Mouse (Mus musculus): Measurements from ENCODE around the gene Ryr1. TPM values are rescaled to one million over a fixed set of nuclear protein-coding genes. Genes with fewer than 3 reads are reported as not detected.

Gene Ryr1
- polyA plus RNA-seq, 1 experiment from 2014 or later = 0.14 TPM

DNA sequence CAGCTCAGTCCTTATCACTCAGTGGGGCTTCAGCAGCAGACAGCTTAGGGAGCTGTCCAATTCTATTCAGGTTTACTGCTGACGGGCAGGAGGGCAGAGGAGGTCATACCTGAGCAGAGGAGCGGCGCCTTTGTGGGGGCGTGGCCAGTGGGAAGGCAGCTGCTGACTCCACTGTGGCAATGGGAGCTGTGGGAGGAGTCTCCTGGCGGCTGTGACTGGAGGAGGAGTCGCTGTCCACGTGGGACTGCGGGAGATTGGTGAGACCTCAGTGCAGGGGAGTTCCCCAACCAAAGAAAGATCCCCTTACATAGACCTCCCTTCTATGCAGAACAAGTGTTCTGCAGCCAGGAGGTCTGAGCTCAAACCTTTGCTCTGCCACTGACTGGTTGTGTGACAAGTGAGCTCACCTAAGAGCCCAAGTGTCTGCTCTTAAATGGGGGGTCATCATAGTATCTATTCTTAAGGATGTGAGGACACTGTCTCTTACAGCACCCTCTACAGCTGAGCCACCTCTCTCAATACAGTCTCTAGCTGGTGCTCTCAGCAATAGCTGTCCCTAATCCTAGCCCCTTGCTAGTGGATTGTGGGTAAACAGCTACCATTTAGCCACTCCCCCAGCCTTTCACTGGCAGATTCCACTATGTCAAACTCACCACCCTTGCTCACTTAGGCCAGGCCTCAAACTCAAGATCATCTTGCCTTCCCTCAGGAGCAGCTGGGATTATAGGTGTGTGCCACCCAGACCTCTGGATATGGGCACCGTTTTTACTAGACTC lies 38.0 kb upstream of the Ryr1 start:
- Histone ChIP-seq H3K36me3 (peaks cover 10% of the 10 kb centered on the region; the same call in 1 of the 2 replicates), H3K9me3 (replicated peaks) (no peaks in the 10 kb centered on the region), H3K27me3 (replicated peaks) (peaks cover 46% of the 10 kb centered on the region), H3K4me2 (peak overlapping the region; percentile 3; the same call in 1 of the 2 replicates), H3K4me1 (replicated peaks) (peaks cover 8% of the 10 kb centered on the region), H3K27ac (ENCODE audit: poor library complexity, severe bottlenecking) (no peak overlapping the region), H3K4me3 (no peak overlapping the region), H3K9ac (no peak overlapping the region)
- no peak for ATAC-seq (ENCODE audit: insufficient number of reproducible peaks, low FRiP score)
- WGBS = 13% methylated on average over 9 of the region's 9 CpGs

DNA sequence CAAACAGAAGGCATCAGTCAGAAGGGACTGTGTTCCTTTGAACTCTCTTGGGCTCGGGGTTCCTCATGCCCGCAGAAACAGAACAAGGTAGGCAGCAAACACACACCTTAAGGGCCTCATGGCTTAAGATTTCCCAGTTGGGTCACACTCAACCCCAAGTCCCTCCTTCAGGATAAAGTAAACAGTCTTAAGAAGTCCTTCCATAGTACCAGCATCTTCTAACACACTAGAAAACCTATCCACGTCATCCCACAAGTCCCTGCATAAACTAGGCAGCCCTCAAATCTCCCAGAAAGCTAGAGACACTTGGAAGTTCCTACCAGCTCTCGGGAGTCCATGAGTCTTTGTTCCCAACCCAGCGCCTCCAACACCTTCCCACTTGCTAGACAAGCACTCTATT lies 37.3 kb upstream of the Ryr1 start:
- 71% methylated on average over 5 of the region's 5 CpGs for WGBS
- Histone ChIP-seq H3K4me3 (no peak overlapping the region), H3K36me3 (peaks cover 10% of the 10 kb centered on the region; the same call in 1 of the 2 replicates), H3K9me3 (replicated peaks) (no peaks in the 10 kb centered on the region), H3K27ac (ENCODE audit: poor library complexity, severe bottlenecking) (no peak overlapping the region), H3K9ac (no peak overlapping the region), H3K4me1 (replicated peaks) (peaks cover 8% of the 10 kb centered on the region), H3K27me3 (replicated peaks) (peaks cover 46% of the 10 kb centered on the region), H3K4me2 (peak overlapping the region; percentile 3; the same call in 1 of the 2 replicates)
- no peak for ATAC-seq (ENCODE audit: insufficient number of reproducible peaks, low FRiP score)

DNA sequence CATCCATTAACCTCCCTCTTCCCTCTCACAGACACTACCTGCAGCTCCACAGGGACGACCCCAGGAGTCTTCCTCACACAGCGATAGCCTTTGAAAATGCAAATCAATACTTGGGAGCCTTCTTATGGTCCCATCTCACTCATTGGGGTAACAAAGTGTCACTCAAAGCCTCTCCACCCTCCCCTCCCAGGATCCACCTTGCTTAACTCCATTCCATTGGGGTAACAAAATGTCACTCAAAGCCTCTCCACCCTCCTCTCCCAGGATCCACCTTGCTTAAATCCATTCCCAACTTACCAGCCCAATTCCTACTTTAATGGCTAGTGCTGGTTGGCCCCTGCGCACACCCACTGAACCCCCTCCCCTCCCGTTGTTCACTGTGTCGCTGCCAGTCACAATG lies 33.3 kb upstream of the Ryr1 start:
- Histone ChIP-seq H3K9me3 (replicated peaks) (peaks cover 6% of the 10 kb centered on the region; the same call in 1 of the 2 replicates), H3K4me2 (no peak overlapping the region), H3K27ac (ENCODE audit: poor library complexity, severe bottlenecking) (no peak overlapping the region), H3K4me1 (replicated peaks) (peaks cover 11% of the 10 kb centered on the region), H3K9ac (no peak overlapping the region), H3K27me3 (replicated peaks) (peaks cover 50% of the 10 kb centered on the region), H3K4me3 (no peak overlapping the region), H3K36me3 (peaks cover 19% of the 10 kb centered on the region)
- ATAC-seq (ENCODE audit: insufficient number of reproducible peaks, low FRiP score) = no peak
- 5% methylated on average over 5 of the region's 5 CpGs for WGBS

DNA sequence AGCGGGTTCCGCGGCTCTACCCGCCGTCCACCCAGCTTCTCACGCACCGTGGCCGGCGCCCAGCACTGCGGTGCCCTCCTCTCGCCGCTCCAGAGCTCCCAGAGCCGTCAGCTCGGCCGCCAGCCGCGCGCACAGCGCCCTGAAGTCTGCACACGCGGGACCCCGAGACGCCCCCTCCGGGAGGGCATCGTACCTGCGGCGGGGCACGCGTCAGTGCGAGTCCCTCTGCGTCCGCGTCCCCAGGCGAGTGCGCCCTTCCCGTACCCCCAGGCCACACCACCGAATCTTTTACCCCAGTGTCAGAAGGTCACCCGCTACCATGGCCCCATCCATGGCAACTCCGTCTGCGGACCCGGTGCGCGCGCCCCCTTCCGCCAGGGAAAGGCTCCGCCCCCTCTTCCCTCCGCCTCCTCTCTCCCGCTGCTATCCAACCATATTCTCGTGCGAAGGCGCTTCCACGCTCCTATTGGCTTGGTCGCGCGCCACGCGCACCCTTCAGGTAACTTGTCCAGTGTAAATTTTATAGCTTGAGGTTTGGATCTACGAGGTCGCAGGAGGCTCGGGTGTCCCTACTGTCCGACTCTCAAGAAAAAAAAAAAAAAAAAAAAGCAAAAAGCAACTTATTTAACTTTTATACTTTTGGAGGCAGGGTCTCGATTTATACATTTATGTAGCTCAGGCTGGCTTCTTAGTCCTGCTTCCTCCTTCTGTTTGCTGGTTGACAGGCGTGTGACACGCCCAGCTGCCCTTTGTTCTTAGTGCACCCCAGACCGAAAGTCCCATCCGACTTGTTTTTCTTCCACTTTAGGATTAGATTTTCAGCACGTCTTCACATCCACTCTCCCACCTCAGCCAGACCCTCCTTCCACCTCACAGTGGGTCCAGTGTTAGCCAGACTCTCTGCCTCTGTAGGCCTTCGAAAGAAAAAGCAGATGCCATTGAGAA lies 31.1 kb upstream of the Ryr1 start, which contains the start of gene Fam98c:
TSS of gene Fam98c (minus strand) at position 397 of the 945 bp plus-strand sequence.
- peaks cover 11% of the 10 kb centered on the region for H3K36me3 ChIP-seq
- H3K9ac ChIP-seq = peak within 1 kb of the TSS; percentile 88
- H3K4me3 ChIP-seq = peak within 1 kb of the TSS; percentile 91
- peaks cover 6% of the 10 kb centered on the region; the same call in 1 of the 2 replicates for H3K9me3 ChIP-seq (replicated peaks)
- peak within 1 kb of the TSS; percentile 76 for H3K27ac ChIP-seq (ENCODE audit: poor library complexity, severe bottlenecking)
- H3K4me2 ChIP-seq = peak within 1 kb of the TSS; percentile 97
- 4% methylated on average over 60 of the region's 68 CpGs for WGBS
- peaks cover 3% of the 10 kb centered on the region; the same call in 1 of the 2 replicates for H3K4me1 ChIP-seq (replicated peaks)
- peak; percentile 80 for ATAC-seq (ENCODE audit: insufficient number of reproducible peaks, low FRiP score)
- peaks cover 41% of the 10 kb centered on the region for H3K27me3 ChIP-seq (replicated peaks)

DNA sequence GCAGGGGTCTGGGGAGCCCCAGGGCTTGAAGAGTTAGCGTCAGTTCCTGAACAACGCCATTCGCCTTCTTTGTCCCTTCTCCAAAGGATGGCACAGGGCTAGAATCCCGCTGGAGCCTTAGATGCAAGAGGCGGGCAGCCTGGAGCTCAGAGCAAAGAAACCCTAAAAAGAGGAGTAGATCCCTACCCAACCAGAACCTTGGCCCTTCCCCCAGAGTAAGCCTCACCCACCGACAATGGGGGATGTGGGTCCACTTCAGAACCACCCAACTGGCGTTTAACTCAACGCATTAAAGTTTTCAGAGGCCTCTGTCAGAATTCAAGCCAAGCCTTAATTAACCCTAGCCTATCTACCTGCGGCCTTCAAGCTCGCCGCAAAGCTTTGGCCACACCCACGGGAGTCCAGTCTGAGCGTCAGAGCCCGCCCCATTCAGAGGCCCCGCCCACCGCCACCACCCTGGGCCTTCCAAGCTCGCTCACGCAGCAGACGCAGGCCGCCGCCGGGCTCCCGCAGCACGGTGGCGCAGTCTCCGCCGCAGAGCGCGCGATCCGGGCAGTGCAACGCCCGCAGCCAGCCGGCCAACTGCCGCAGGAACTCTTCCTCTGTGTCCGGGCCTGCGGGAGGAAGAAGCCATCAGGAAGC lies 30.3 kb upstream of the Ryr1 start:
- Histone ChIP-seq H3K36me3 (peaks cover 9% of the 10 kb centered on the region), H3K9me3 (replicated peaks) (peaks cover 6% of the 10 kb centered on the region; the same call in 1 of the 2 replicates), H3K27me3 (replicated peaks) (peaks cover 34% of the 10 kb centered on the region), H3K27ac (ENCODE audit: poor library complexity, severe bottlenecking) (peak overlapping the region; percentile 76), H3K4me2 (peak overlapping the region; percentile 97), H3K4me3 (peak overlapping the region; percentile 91), H3K4me1 (replicated peaks) (peaks cover 3% of the 10 kb centered on the region; the same call in 1 of the 2 replicates), H3K9ac (peak overlapping the region; percentile 88)
- peak; percentile 88 for ATAC-seq (ENCODE audit: insufficient number of reproducible peaks, low FRiP score)
- WGBS = 8% methylated on average over 35 of the region's 37 CpGs

DNA sequence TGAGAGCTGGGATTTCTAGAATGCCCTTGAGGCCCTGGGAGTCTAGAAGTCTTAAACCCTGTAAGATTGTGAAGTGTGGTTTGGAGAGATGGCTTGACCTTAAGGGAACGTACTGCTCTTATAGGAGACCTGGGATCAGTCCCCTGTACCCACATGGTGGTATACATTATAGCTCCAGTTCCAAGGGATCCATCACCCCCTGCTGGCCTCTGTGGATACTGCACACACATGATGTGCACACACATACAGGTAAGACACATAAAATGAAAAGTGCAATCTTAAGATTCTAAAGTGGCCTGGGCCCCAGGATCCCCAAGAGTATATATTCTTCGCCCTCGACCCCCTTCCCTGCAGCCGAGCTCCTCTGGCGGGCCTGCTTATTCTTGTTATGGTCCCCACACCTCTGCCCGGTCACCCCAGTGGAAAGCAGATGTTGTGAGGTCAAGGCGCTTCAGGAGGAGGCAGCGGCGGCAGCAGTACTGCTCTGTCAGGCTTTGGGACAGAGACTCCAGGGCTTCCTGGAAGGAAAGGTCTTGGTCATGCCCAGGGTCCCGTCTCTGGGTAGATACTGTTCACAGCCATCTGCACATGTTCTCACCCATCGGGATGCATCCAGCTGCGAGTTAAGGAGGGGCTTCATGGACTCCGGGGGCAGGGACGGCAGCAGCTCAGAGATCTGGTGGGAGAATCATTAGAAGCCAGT lies 29.2 kb upstream of the Ryr1 start:
- peaks cover 6% of the 10 kb centered on the region; the same call in 1 of the 2 replicates for H3K9me3 ChIP-seq (replicated peaks)
- H3K4me1 ChIP-seq (replicated peaks) = peaks cover 3% of the 10 kb centered on the region; the same call in 1 of the 2 replicates
- H3K4me2 ChIP-seq = no peak overlapping the region
- peaks cover 30% of the 10 kb centered on the region for H3K27me3 ChIP-seq (replicated peaks)
- WGBS = 93% methylated on average over 14 of the region's 14 CpGs
- no peak for ATAC-seq (ENCODE audit: insufficient number of reproducible peaks, low FRiP score)
- H3K9ac ChIP-seq = no peak overlapping the region
- H3K36me3 ChIP-seq = peaks cover 9% of the 10 kb centered on the region
- H3K27ac ChIP-seq (ENCODE audit: poor library complexity, severe bottlenecking) = no peak overlapping the region
- H3K4me3 ChIP-seq = no peak overlapping the region

DNA sequence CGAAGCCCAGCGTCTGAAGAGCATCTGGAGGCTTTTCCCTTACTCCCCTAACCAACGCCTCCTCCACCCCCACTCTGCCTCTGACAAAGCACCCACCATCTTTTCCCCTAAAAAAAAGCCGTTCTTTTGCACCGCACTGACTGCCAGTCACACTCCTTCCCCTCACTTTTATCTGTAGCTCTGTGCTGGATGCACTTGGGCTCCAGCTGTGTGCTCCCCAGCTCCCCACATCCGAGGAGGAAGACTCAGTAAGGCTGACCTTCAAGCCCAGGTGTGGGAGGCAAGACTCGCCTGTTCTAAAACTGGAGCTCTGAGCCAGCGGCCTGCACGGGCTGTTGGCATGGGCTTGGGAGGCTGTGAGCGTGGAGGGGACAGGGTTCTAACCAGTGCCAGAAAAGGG lies 26.5 kb upstream of the Ryr1 start:
- WGBS = 60% methylated on average over 10 of the region's 10 CpGs
- H3K27ac ChIP-seq (ENCODE audit: poor library complexity, severe bottlenecking) = no peak overlapping the region
- no peak for ATAC-seq (ENCODE audit: insufficient number of reproducible peaks, low FRiP score)
- no peak overlapping the region for H3K4me2 ChIP-seq
- H3K9ac ChIP-seq = no peak overlapping the region
- peaks cover 9% of the 10 kb centered on the region for H3K36me3 ChIP-seq
- H3K4me3 ChIP-seq = no peak overlapping the region
- peaks cover 2% of the 10 kb centered on the region; the same call in 1 of the 2 replicates for H3K4me1 ChIP-seq (replicated peaks)
- H3K9me3 ChIP-seq (replicated peaks) = peaks cover 6% of the 10 kb centered on the region; the same call in 1 of the 2 replicates
- peaks cover 11% of the 10 kb centered on the region; the same call in 1 of the 2 replicates for H3K27me3 ChIP-seq (replicated peaks)

DNA sequence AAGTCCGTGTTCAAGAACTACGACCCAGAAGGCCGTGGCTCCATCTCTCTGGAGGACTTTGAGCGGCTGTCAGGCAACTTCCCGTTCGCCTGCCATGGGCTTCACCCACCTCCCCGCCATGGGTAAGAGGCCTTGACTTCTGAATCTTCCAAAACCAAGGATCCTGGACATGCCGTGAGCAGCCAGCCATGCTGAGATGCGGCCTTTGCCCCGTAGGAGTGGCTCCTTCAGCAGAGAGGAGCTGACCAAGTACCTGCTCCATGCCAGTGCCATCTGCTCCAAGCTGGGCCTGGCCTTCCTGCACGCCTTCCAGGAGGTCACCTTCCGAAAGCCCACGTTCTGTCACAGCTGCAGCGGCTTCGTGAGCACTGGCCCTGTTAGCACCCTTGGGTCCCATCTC lies 23.8 kb upstream of the Ryr1 start:
- Histone ChIP-seq H3K4me2 (no peak overlapping the region), H3K9ac (no peak overlapping the region), H3K4me1 (replicated peaks) (no peaks in the 10 kb centered on the region), H3K36me3 (peaks cover 3% of the 10 kb centered on the region; the same call in 1 of the 2 replicates), H3K4me3 (no peak overlapping the region), H3K9me3 (replicated peaks) (no peaks in the 10 kb centered on the region), H3K27ac (ENCODE audit: poor library complexity, severe bottlenecking) (no peak overlapping the region), H3K27me3 (replicated peaks) (peaks cover 8% of the 10 kb centered on the region)
- no peak for ATAC-seq (ENCODE audit: insufficient number of reproducible peaks, low FRiP score)
- 88% methylated on average over 15 of the region's 15 CpGs for WGBS

DNA sequence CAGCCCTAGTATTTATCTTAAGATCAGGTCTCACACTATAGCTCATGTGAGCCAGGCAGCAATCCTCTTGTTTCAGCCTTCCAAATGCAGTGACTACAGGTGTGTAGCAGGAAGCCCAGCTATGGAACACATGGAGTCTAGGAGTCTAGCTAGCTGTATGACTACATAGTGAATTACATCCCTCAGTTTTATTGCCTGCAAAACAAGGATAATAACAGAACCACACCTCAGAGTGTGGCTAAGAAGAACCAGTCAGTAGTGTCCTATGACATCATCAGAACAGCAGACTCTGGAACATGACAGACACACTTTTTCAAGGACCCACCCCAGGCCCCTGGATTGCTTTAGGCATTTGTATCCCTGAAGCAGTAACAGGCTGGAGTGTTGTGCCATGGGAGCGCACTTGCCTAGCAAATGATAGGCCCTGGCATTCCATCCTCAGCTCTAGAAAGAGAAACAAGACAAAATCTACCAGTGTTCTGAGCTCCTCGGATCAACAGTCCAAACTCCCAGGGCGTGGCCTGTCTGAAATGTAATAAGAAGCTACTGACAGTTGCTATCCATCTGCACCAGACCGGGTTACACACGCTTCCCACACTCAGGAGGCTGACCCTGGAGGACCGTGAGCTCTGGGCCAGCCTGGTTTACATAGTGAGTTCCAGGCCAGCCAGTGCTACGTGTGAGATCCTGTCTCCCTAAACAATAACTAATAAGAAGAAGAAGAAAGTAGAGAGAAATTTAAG lies 21.8 kb upstream of the Ryr1 start:
- H3K27ac ChIP-seq (ENCODE audit: poor library complexity, severe bottlenecking) = no peak overlapping the region
- H3K4me2 ChIP-seq = no peak overlapping the region
- WGBS = 76% methylated on average over 7 of the region's 7 CpGs
- no peak overlapping the region for H3K4me3 ChIP-seq
- no peaks in the 10 kb centered on the region for H3K36me3 ChIP-seq
- H3K9ac ChIP-seq = no peak overlapping the region
- H3K4me1 ChIP-seq (replicated peaks) = no peaks in the 10 kb centered on the region
- H3K27me3 ChIP-seq (replicated peaks) = peaks cover 8% of the 10 kb centered on the region
- no peak for ATAC-seq (ENCODE audit: insufficient number of reproducible peaks, low FRiP score)
- no peaks in the 10 kb centered on the region for H3K9me3 ChIP-seq (replicated peaks)

DNA sequence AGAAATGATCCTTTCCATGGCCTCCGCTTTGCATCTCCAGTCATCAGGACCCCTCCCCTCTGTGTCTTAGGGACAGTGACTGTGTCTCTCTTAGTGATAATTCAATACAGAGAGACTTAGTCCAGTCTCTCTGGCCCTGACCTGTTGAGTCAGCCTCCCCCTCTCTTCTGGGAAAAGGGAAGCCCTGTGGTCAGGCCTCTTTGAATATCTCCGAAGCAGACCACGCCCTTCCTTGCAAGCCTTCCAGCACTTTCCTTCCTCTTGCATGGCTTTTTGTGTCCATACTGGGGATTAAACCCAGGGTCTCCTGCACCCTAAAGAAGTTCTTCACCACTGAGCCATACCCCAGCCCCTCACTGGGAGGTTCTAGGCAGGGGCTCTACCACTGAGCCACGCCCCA lies 19.0 kb upstream of the Ryr1 start:
- H3K4me1 ChIP-seq (replicated peaks) = no peaks in the 10 kb centered on the region
- H3K9me3 ChIP-seq (replicated peaks) = no peaks in the 10 kb centered on the region
- H3K9ac ChIP-seq = no peak overlapping the region
- H3K36me3 ChIP-seq = no peaks in the 10 kb centered on the region
- no peak for ATAC-seq (ENCODE audit: insufficient number of reproducible peaks, low FRiP score)
- H3K27ac ChIP-seq (ENCODE audit: poor library complexity, severe bottlenecking) = no peak overlapping the region
- no peak overlapping the region for H3K4me2 ChIP-seq
- WGBS = 92% methylated on average over 4 of the region's 4 CpGs
- no peak overlapping the region for H3K4me3 ChIP-seq
- no peaks in the 10 kb centered on the region; the same call in 1 of the 2 replicates for H3K27me3 ChIP-seq (replicated peaks)
